Mouse (Mus musculus) left cerebral cortex, adult 8-10 months (tissue): ENCODE measurements at regions not wholly inside any gene's neighbourhood (a gene's known extent, or its start where the extent isn't known, plus 50 kb on each side); places are given as distances from the start of the nearest gene placed in this dataset.

Source experiments
- DNase-seq, 2 experiments: peaks; one replicate each; pipeline ENCODE4 v3.0.0; 2022; ENCODE audit warnings: low spot score in 2 of 2

GRCm38 (mm10) chr13:47576516-47576915, 454.1 kb downstream of the Rnf144b start:
- DNase-seq, result no peak

GRCm38 (mm10) chr13:47580144-47580543, 457.7 kb downstream of the Rnf144b start:
- no peak for DNase-seq

GRCm38 (mm10) chr13:47585158-47585557, 462.7 kb downstream of the Rnf144b start:
- DNase-seq, result no peak

GRCm38 (mm10) chr13:47602646-47603045, 480.2 kb downstream of the Rnf144b start:
- DNase-seq, result no peak

- no peak for DNase-seq
Measured at GRCm38 (mm10) chr13:47611439-47611838, 489.0 kb downstream of the Rnf144b start.

- no peak for DNase-seq
Measured at GRCm38 (mm10) chr13:47636511-47637103, 514.2 kb downstream of the Rnf144b start.

GRCm38 (mm10) chr13:47642341-47642740, 519.9 kb downstream of the Rnf144b start:
- DNase-seq, result no peak

GRCm38 (mm10) chr13:47645081-47645480, 522.6 kb downstream of the Rnf144b start:
- no peak for DNase-seq

GRCm38 (mm10) chr13:47647693-47648092, 525.2 kb downstream of the Rnf144b start:
- peak in 1 of 2 experiments; percentile 33 for DNase-seq

- DNase-seq, result no peak
Measured at GRCm38 (mm10) chr13:47650093-47650492, 527.6 kb downstream of the Rnf144b start.

- no peak for DNase-seq
Measured at GRCm38 (mm10) chr13:47666470-47666869, 544.0 kb downstream of the Rnf144b start.

- DNase-seq, result peak; percentile 71 to 86
Measured at GRCm38 (mm10) chr13:47666956-47667701, 544.7 kb downstream of the Rnf144b start.

GRCm38 (mm10) chr13:47688131-47688530, 565.7 kb downstream of the Rnf144b start:
- no peak for DNase-seq

- no peak for DNase-seq
Measured at GRCm38 (mm10) chr13:47693815-47694214, 567.2 kb upstream of the Id4 start.

GRCm38 (mm10) chr13:47695877-47696276, 565.2 kb upstream of the Id4 start:
- no peak for DNase-seq

- peak in 1 of 2 experiments; percentile 8 for DNase-seq
Measured at GRCm38 (mm10) chr13:47700556-47700955, 560.5 kb upstream of the Id4 start.

- DNase-seq, result peak; percentile 14 to 55
Measured at GRCm38 (mm10) chr13:47707961-47708609, 552.9 kb upstream of the Id4 start.

GRCm38 (mm10) chr13:47709323-47709722, 551.7 kb upstream of the Id4 start:
- DNase-seq, result no peak

- DNase-seq, result no peak
Measured at GRCm38 (mm10) chr13:47712507-47712906, 548.5 kb upstream of the Id4 start.

GRCm38 (mm10) chr13:47716265-47716664, 544.8 kb upstream of the Id4 start:
- DNase-seq, result no peak

- no peak for DNase-seq
Measured at GRCm38 (mm10) chr13:47720645-47721044, 540.4 kb upstream of the Id4 start.

- DNase-seq, result no peak
Measured at GRCm38 (mm10) chr13:47734415-47734814, 526.6 kb upstream of the Id4 start.
